Mouse (Mus musculus) midbrain, embryonic 13.5 days (tissue): Measurements from ENCODE around the gene Tac4. TPM values are rescaled to one million over a fixed set of nuclear protein-coding genes. Genes with fewer than 3 reads are reported as not detected.
A peak's percentile ranks its signal among the peaks of the same experiment; 100 is the strongest.

Experiments used
- ATAC-seq: fragments of 200-750 bp; cut with Nextera tagmentation; 2 replicates; pipeline ENCODE4 v1.8.0; 2017; ENCODE audit warnings: mild to moderate bottlenecking, moderate TSS enrichment, moderate library complexity
- H3K27ac ChIP-seq: fragments of 300-500 bp; sonication (generic); 2 replicates; pipeline ENCODE4 v1.5.1; 2015; ENCODE audit warnings: inconsistent platforms, mild to moderate bottlenecking, moderate library complexity
- H3K27me3 ChIP-seq: fragments of 300-500 bp; sonication (generic); 2 replicates; pipeline ENCODE4 v1.6.1; 2015; ENCODE audit warnings: mild to moderate bottlenecking, inconsistent platforms
- H3K36me3 ChIP-seq: fragments of 300-500 bp; sonication (generic); 2 replicates; pipeline ENCODE4 v1.6.1; 2015; ENCODE audit warnings: mild to moderate bottlenecking, inconsistent platforms
- H3K4me1 ChIP-seq: fragments of 300-500 bp; sonication (generic); replicated peaks from 2 replicates; pipeline ENCODE4 v1.6.1; 2015; ENCODE audit warnings: inconsistent platforms
- H3K4me2 ChIP-seq: fragments of 300-500 bp; sonication (generic); replicated peaks from 2 replicates; pipeline ENCODE4 v1.6.1; 2015; ENCODE audit warnings: moderate library complexity, mild to moderate bottlenecking, inconsistent platforms
- H3K4me3 ChIP-seq: fragments of 300-500 bp; sonication (generic); replicated peaks from 2 replicates; pipeline ENCODE4 v1.5.1; 2015; ENCODE audit warnings: mild to moderate bottlenecking, inconsistent platforms
- H3K9ac ChIP-seq: fragments of 300-500 bp; sonication (generic); replicated peaks from 2 replicates; pipeline ENCODE4 v1.6.1; 2015; ENCODE audit warnings: mild to moderate bottlenecking, inconsistent platforms
- H3K9me3 ChIP-seq: fragments of 300-500 bp; sonication (generic); 2 replicates; pipeline ENCODE4 v1.6.1; 2016; ENCODE audit warnings: mild to moderate bottlenecking, inconsistent platforms
- WGBS: fragments of 180-500 bp; shearing (Covaris S2); methylation state at CpG from one replicate; pipeline ENCODE4 v1.1.7; 2015; 5-methylcytosine and 5-hydroxymethylcytosine counted together
- polyA plus RNA-seq: library from polyadenylated mRNA; unstranded; fragments of >200 nt; fragmentation: Nextera tagmentation; extraction: Ambion mirVana; gene quantifications from 2 replicates; pipeline ENCODE4 v1.2.1, GENCODE M21; 2015

Gene Tac4
- polyA plus RNA-seq, 1 experiment from 2014 or later = not detected

DNA sequence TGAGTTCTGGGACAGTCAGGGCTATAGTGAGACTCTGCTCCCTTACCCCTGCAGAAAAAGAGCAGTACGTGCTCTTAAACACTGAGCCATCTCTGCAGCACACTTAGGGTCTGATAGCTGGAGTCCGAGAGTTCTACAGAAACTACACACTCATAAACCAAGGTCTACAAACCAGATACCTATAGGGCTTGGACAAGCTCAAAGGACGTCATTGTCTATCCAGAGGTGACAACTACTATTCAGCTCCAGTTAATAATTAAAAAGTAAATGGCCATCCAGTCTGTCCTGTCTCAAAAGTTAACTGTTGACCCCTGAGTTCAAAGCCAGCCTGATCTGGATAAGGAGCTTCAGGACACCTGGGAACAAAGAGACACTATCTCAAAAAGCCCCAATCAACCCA, 40.4 kb downstream of the Tac4 start:
- H3K4me3 ChIP-seq = no peak overlapping the region
- no peaks in the 10 kb centered on the region for H3K4me1 ChIP-seq
- H3K27ac ChIP-seq = no peak overlapping the region
- no peaks in the 10 kb centered on the region for H3K27me3 ChIP-seq
- 98% methylated on average over 3 of the region's 3 CpGs for WGBS
- H3K36me3 ChIP-seq = peaks cover 74% of the 10 kb centered on the region
- ATAC-seq = no peak
- H3K9ac ChIP-seq = no peak overlapping the region
- no peak overlapping the region for H3K4me2 ChIP-seq
- no peaks in the 10 kb centered on the region for H3K9me3 ChIP-seq

DNA sequence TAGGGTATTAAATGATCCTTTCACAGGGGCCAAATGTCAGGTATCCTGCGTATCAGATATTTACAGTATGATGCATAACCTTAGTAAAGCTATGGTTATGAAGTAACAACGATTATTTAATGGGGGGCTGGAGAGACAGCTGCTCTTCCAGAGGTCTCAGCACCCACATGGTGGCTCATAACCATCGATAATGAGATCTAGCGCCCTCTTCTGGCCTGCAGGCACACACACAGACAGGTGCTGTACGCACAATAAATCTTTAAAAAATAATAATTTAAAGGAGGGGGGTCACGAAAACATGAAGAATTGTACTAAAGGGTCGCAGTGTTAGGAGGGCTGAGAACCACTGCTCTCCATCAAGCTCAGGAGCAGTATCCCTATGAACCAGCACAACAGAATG, 44.3 kb downstream of the Tac4 start:
- 91% methylated on average over 7 of the region's 7 CpGs for WGBS

DNA sequence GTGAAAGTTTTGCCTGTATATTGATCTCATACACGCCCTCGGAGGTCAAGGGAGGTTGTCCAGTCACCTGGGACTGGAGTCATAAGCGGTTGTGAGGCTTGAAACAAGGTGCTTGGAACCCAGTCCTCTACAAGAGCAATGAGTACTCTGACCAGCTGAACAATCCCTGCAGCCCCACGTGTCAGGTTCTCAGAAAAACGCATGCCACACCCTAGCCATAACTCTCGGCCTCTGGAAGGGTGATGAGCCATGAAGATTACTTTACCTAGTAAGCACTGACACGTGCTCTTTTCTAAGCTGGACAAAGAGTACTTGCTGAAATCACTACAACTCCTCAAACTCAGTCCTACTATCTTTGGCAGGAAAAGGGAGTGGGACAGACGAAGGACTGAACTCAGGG, 46.2 kb downstream of the Tac4 start:
- peaks cover 27% of the 10 kb centered on the region for H3K4me1 ChIP-seq
- no peak overlapping the region for H3K4me2 ChIP-seq
- WGBS = 89% methylated on average over 8 of the region's 8 CpGs
- no peak overlapping the region for H3K27ac ChIP-seq
- peaks cover 22% of the 10 kb centered on the region for H3K36me3 ChIP-seq
- H3K4me3 ChIP-seq = no peak overlapping the region
- ATAC-seq = no peak
- H3K27me3 ChIP-seq = no peaks in the 10 kb centered on the region
- no peaks in the 10 kb centered on the region for H3K9me3 ChIP-seq
- H3K9ac ChIP-seq = no peak overlapping the region

More for the DNA sequence above, 44.3 kb downstream of the Tac4 start:
- Histone ChIP-seq H3K9me3 (no peaks in the 10 kb centered on the region), H3K9ac (no peak overlapping the region), H3K27me3 (no peaks in the 10 kb centered on the region), H3K27ac (no peak overlapping the region), H3K36me3 (peaks cover 40% of the 10 kb centered on the region), H3K4me2 (no peak overlapping the region), H3K4me3 (no peak overlapping the region), H3K4me1 (peaks cover 16% of the 10 kb centered on the region)
- ATAC-seq = no peak

DNA sequence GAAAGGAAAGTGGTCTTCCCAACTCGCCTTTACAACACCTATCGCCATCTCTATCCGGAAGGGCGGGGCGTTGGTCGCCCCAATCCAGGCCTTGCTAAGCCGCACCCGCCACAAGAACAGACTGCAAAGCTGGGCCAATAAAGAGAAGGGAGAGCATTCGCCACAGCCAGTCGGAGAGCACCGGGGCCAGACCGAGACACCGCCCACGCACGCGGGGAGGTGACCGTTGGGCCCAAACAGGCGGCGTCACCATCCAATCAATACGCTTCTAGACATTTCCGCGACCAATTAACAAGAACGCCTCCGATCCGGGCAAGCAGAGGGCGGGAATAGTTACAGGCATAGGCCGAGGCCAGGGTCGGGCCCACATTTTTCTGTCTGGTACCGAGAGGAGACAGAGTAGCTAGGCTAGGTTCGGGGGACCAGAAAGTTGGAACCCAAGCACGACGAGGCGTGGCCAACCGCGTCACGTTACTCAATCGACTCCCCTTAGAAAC, 48.2 kb downstream of the Tac4 start:
- Histone ChIP-seq H3K9ac (peak overlapping the region; percentile 96), H3K4me1 (peaks cover 27% of the 10 kb centered on the region), H3K36me3 (peaks cover 10% of the 10 kb centered on the region), H3K27me3 (no peaks in the 10 kb centered on the region), H3K4me3 (peak overlapping the region; percentile 93), H3K27ac (peak overlapping the region; percentile 96), H3K4me2 (peak overlapping the region; percentile 60), H3K9me3 (no peaks in the 10 kb centered on the region)
- ATAC-seq = peak; percentile 96
- WGBS = under 1% methylated on average over 37 of the region's 37 CpGs

DNA sequence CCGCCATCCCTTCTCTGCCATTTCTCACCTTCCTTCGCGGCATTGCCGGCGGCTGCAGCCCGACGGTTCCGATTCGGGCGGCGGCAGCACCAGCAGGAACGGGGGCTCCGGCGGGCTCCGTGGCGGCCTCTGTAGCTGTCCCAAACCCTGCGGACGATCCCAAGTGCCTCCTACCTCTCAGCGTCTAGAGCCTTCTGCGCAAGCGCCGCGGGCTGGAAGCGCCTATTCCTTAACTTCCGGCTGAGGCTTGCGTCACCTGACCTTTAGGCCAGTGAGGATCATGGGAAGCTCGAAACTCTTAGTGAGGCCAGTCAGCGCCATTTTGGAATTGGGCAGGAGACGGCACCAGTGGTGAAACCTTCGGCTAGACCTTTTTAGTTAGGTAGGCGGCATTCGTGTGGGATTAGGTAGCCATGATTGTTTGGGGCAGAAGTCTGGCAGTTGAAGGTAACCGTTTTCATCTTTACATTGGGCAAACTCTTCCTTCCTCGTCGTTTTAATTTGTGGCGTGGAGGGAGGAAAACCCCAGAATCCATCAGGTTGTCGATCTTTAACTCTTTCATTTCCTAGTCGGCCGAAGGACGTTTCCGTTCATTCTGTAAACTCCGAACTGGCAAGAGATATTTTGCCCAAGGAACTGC, 48.8 kb downstream of the Tac4 start, which contains the start of gene Kat7:
Gene Kat7 (minus strand): TSS at position 240 of the 641 bp plus-strand sequence.
- peak; percentile 94 for ATAC-seq
- no peaks in the 10 kb centered on the region for H3K9me3 ChIP-seq
- under 1% methylated on average over 42 of the region's 42 CpGs for WGBS

DNA sequence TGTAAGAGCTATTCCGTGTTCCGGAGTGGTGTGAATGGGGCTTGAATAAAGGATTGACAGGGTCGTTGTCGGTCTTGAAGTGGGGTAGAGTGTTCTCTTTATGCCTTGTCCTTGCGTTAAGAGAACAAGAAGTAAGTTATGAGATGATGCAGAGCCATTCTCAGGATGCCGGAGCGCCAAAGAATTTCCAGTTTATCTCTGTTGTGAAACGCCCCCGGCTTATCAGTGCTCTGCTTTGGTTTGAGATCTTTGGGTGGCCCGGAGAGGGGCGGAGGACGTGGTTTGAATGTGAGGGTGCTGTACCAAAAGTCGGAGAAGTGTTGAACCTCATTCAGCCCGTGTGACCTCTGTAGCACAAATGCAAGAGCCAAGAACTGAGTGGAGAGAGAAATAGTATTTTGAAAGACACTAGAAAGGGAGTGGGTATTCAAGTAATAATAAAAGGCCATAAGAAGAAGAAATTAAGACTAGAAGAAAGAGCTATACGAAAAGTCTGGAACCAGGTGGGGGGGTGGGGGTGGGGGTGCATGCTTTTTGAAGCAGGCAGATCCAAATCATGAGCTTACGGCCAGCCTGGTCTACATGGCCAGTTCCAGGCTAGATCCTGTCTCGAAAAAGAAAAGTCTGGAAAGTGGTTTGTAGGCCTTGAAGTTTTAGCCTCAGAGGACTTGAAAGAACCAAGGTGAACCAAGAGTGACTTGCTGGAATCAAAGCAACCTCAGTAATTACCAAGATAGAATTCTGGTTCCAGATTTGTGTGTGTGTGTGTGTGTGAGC, 49.5 kb downstream of the Tac4 start:
- Histone ChIP-seq H3K9ac (peak overlapping the region; percentile 69), H3K4me1 (peaks cover 27% of the 10 kb centered on the region), H3K9me3 (no peaks in the 10 kb centered on the region), H3K27me3 (no peaks in the 10 kb centered on the region), H3K4me2 (peak overlapping the region; percentile 80), H3K27ac (peak overlapping the region; percentile 77), H3K4me3 (peak overlapping the region; percentile 93), H3K36me3 (peaks cover 4% of the 10 kb centered on the region)
- 6% methylated on average over 17 of the region's 17 CpGs for WGBS
- ATAC-seq = peak; percentile 14

More for the DNA sequence above, 48.8 kb downstream of the Tac4 start, which contains the start of gene Kat7:
- Histone ChIP-seq H3K27me3 (no peaks in the 10 kb centered on the region), H3K36me3 (peaks cover 10% of the 10 kb centered on the region), H3K4me3 (peak within 1 kb of the TSS; percentile 93), H3K4me1 (peaks cover 27% of the 10 kb centered on the region), H3K9ac (peak within 1 kb of the TSS; percentile 96), H3K27ac (peak within 1 kb of the TSS; percentile 96), H3K4me2 (peak within 1 kb of the TSS; percentile 80)

DNA sequence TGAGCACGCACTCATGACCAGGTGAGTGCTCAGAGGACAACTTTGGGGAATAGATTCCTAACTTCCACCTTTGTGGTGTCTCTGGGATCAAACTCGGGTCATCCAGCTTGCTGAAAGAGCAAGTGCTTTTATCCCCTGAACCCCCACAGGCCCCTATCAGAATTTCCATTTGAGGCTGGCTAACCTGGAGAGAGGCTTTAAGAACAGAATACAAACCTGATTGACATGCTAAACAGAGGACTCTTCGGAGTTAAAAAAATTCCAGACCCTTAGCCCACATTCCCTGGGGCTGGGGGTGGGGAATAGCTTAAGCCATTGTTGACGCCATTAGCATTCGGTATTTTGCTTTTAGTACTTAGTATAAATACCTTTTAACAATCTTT, 50.1 kb downstream of the Tac4 start:
- Histone ChIP-seq H3K27me3 (no peaks in the 10 kb centered on the region), H3K4me2 (peak overlapping the region; percentile 80), H3K4me1 (peaks cover 27% of the 10 kb centered on the region), H3K9me3 (no peaks in the 10 kb centered on the region), H3K27ac (no peak overlapping the region), H3K4me3 (peak overlapping the region; percentile 93), H3K36me3 (no peaks in the 10 kb centered on the region), H3K9ac (peak overlapping the region; percentile 69; the same call in 1 of the 2 replicates)
- WGBS = 12% methylated on average over 5 of the region's 5 CpGs
- ATAC-seq = no peak

DNA sequence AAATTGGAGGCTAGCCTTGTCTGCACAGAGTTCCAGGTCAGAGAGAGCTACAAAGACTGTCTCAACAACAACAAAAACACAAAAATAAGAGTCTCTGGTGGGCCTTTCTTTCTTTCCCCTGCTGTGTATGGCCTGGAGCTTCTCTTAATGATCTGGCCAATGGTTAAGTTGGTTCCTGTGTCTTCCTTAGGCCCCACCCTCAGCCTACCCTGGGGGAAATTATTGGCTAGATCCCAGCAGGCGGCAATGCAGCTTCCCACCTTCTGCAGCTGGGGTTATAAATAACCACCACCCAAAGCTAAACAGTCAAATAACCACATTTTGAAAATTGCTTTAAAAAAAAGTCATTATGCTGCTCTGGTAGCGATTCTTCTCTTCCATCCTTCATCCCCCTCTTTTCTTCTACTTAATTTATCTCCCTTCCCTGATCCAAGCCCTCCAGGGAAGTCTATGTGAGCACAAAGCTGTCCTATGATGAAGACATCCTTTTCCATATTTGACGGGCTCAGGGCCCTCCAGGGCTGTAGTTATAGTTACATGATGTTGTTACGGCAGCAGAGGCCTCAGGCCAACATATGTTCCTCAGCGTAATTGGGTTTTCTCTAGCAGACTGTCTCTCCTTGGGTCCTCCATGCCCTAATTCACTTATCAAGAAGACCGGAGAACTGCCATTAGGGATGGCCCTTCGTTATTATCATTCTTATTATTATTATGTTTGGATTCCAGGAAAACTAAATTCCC, 54.1 kb downstream of the Tac4 start:
- H3K4me3 ChIP-seq = no peak overlapping the region
- no peak overlapping the region for H3K9ac ChIP-seq
- no peak overlapping the region for H3K4me2 ChIP-seq
- peaks cover 11% of the 10 kb centered on the region for H3K4me1 ChIP-seq
- H3K9me3 ChIP-seq = no peaks in the 10 kb centered on the region
- 78% methylated on average over 7 of the region's 7 CpGs for WGBS
- no peak overlapping the region for H3K27ac ChIP-seq
- no peaks in the 10 kb centered on the region for H3K36me3 ChIP-seq
- no peak for ATAC-seq
- no peaks in the 10 kb centered on the region for H3K27me3 ChIP-seq

DNA sequence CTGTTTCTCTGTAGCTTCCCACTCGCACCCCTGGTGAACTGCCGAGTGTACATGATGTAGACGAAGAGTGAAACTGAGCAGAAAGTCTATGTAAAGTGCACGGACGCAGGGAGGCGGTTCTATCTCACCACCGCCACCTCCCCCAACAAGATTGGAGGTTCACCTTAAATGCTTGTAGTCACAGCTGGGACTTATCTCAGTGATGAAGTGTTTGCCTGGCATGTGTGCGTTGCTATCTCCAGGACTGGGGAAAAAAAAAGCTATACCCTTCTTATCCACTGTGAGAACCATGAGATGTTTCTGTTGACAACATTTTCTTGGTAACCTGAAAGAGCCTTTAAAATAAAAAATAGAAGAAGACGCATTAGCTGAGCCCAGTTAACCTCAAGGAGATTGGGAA, 56.8 kb downstream of the Tac4 start:
- no peak overlapping the region for H3K27ac ChIP-seq
- no peak overlapping the region for H3K9ac ChIP-seq
- WGBS = 91% methylated on average over 9 of the region's 9 CpGs
- H3K27me3 ChIP-seq = no peaks in the 10 kb centered on the region
- no peak overlapping the region for H3K4me2 ChIP-seq
- no peak for ATAC-seq
- no peak overlapping the region for H3K4me3 ChIP-seq
- H3K36me3 ChIP-seq = no peaks in the 10 kb centered on the region
- H3K9me3 ChIP-seq = no peaks in the 10 kb centered on the region
- no peaks in the 10 kb centered on the region for H3K4me1 ChIP-seq
